Mouse (Mus musculus) lung, embryonic 15.5 days (tissue): ENCODE data around the gene Dscam. TPM values are rescaled to one million over a fixed set of nuclear protein-coding genes. Genes with fewer than 3 reads are reported as not detected.

ENCODE experiments used
- ATAC-seq: fragments of 200-750 bp; cut with Nextera tagmentation; 2 replicates; pipeline ENCODE4 v1.8.0; 2017; ENCODE audit warnings: moderate number of reproducible peaks, borderline replicate concordance; ENCODE audit not compliant: low FRiP score, low TSS enrichment; ENCODE audit errors: extremely low read depth
- H3K27ac ChIP-seq: fragments of 300-500 bp; sonication (generic); 2 replicates; pipeline ENCODE4 v1.5.1; 2015; ENCODE audit warnings: moderate library complexity, mild to moderate bottlenecking, inconsistent platforms
- H3K27me3 ChIP-seq: fragments of 300-500 bp; sonication (generic); 2 replicates; pipeline ENCODE4 v1.6.1; 2015; ENCODE audit warnings: inconsistent platforms
- H3K36me3 ChIP-seq: fragments of 300-500 bp; sonication (generic); 2 replicates; pipeline ENCODE4 v1.6.1; 2015; ENCODE audit warnings: inconsistent platforms
- H3K4me1 ChIP-seq: fragments of 300-500 bp; sonication (generic); 2 replicates; pipeline ENCODE4 v1.6.1; 2015; ENCODE audit warnings: inconsistent platforms
- H3K4me2 ChIP-seq: fragments of 300-500 bp; sonication (generic); 2 replicates; pipeline ENCODE4 v1.6.1; 2015; ENCODE audit warnings: inconsistent platforms, mild to moderate bottlenecking, moderate library complexity
- H3K4me3 ChIP-seq: fragments of 300-500 bp; sonication (generic); 2 replicates; pipeline ENCODE4 v1.5.1; 2015; ENCODE audit warnings: mild to moderate bottlenecking, inconsistent platforms
- H3K9ac ChIP-seq: fragments of 300-500 bp; sonication (generic); 2 replicates; pipeline ENCODE4 v1.6.1; 2015; ENCODE audit warnings: inconsistent platforms
- H3K9me3 ChIP-seq: fragments of 300-500 bp; sonication (generic); 2 replicates; pipeline ENCODE4 v1.6.1; 2016; ENCODE audit warnings: inconsistent platforms
- WGBS: fragments of 180-500 bp; shearing (Covaris S2); methylation state at CpG from one replicate; pipeline ENCODE4 v1.1.7; 2015; 5-methylcytosine and 5-hydroxymethylcytosine counted together
- polyA plus RNA-seq: library from polyadenylated mRNA; unstranded; fragments of >200 nt; fragmentation: Nextera tagmentation; extraction: Ambion mirVana; gene quantifications from 2 replicates; pipeline ENCODE4 v1.2.1, GENCODE M21; 2015

Dscam gene
- polyA plus RNA-seq, 1 experiment from 2014 or later, result not detected

DNA sequence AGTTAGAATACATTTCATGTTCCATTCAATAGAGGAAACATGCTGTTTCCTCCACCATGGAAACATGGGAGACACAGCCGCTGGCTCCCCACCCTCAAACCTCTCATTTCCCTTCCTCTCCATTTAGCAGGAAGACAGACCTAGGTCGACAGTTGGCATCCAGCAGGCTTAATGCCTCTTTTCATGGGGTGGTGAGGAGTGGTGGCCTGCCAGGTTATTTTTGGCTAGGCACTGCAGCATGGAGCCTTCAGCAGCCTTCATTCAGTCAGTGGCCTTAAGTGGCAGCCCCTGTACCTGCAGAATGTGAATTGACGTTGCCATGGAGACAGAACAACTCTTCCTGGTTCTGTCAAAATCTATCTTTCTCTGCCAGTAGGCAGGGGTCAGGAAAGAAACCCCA lies 243.6 kb downstream of the Dscam start:
- no peak overlapping the region for H3K4me3 ChIP-seq
- H3K36me3 ChIP-seq, result no peaks in the 10 kb centered on the region
- no peaks in the 10 kb centered on the region for H3K9me3 ChIP-seq
- WGBS, result 55% methylated on average over 3 of the region's 3 CpGs
- H3K27me3 ChIP-seq, result no peaks in the 10 kb centered on the region
- H3K27ac ChIP-seq, result no peak overlapping the region
- ATAC-seq, result no peak
- H3K4me1 ChIP-seq, result no peaks in the 10 kb centered on the region
- H3K4me2 ChIP-seq, result no peak overlapping the region
- no peak overlapping the region for H3K9ac ChIP-seq

DNA sequence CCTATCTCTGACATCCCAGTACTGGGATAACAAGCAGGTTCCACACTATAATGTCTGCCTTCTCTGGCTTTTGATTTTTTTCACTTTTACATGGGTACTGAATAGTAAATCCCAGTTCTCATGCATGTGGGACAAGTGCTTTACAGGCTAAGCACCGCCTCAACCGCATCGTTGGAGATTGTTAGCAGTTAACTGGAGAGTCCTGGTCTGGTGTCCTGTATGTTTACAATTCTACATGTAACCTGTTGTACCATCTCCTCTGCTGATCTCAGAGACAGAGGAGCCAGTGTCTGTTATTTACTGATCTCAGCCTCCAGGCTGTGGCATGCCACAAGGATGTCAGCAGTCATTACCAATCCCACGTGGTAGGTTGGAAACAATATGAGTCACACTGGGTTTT lies 246.6 kb downstream of the Dscam start:
- no peak overlapping the region for H3K27ac ChIP-seq
- H3K4me2 ChIP-seq, result no peak overlapping the region
- H3K9me3 ChIP-seq, result no peaks in the 10 kb centered on the region
- H3K27me3 ChIP-seq, result no peaks in the 10 kb centered on the region
- no peak overlapping the region for H3K9ac ChIP-seq
- 86% methylated on average over 4 of the region's 4 CpGs for WGBS
- no peak for ATAC-seq
- H3K4me1 ChIP-seq, result no peaks in the 10 kb centered on the region
- no peak overlapping the region for H3K4me3 ChIP-seq
- no peaks in the 10 kb centered on the region for H3K36me3 ChIP-seq

DNA sequence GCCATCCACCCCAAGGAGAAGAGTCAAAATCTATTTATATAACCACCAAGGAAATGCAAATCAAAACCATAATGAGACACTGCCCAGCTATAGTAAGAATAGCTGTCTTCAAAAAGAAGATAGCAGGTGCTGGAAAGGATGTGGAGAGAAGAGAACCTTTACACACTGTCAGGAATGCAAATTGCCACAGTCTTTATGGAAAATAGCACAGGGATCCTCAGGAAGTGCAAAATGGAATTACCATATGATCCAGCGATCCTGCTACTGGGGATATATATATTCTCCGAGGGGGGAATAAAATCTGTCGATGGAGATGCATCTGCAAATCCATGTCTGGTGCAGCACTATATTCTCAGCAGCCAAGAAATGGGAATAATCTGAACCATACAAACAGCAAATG lies 256.1 kb downstream of the Dscam start:
- Histone ChIP-seq H3K36me3 (no peaks in the 10 kb centered on the region), H3K4me3 (no peak overlapping the region), H3K9ac (no peak overlapping the region), H3K27me3 (no peaks in the 10 kb centered on the region), H3K4me2 (no peak overlapping the region), H3K27ac (no peak overlapping the region), H3K4me1 (no peaks in the 10 kb centered on the region), H3K9me3 (no peaks in the 10 kb centered on the region)
- 89% methylated on average over 3 of the region's 3 CpGs for WGBS
- ATAC-seq, result no peak

DNA sequence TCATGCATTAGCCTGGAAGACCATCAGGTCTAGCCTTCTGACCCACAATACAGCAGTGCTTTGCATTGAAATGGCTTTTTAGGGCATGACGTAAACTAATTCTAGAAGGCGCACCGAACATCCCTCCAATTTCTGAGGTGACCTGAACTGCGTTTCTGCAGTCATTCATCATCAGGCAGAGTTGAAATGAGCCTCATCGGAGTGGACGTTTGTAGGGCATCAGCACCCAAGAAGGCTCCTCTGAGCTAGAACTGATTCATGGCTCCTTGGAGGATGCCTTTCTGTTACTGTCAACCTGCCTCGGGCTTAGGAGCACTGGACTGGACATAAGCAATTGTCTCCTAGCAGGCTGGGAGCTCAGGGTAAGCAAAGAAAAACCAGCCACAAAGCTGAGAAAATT lies 257.7 kb downstream of the Dscam start:
- H3K27ac ChIP-seq, result no peak overlapping the region
- H3K4me1 ChIP-seq, result no peaks in the 10 kb centered on the region
- H3K9me3 ChIP-seq, result no peaks in the 10 kb centered on the region
- H3K9ac ChIP-seq, result no peak overlapping the region
- no peak overlapping the region for H3K4me2 ChIP-seq
- no peak overlapping the region for H3K4me3 ChIP-seq
- no peak for ATAC-seq
- no peaks in the 10 kb centered on the region for H3K36me3 ChIP-seq
- 74% methylated on average over 7 of the region's 7 CpGs for WGBS
- H3K27me3 ChIP-seq, result no peaks in the 10 kb centered on the region

DNA sequence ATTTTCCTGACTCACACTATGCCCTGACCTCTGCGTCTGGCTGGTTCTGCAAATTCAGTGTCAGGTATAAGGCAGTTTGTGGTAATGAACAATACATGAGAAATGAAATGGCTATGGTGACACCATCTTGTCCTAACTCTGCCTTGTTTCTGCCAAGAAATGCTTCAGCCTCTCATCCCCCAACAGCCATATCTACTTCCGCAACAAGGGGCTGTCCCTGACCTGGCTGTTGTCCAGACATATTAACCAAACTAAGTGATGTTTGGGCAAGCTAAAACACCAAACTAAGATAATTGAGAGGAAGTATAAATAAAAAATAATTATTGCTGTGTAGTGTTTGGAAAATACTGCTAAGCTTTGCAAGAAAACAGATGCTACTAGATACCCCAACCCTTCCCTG lies 258.4 kb downstream of the Dscam start:
- 66% methylated on average over 2 of the region's 2 CpGs for WGBS
- Histone ChIP-seq H3K27me3 (no peaks in the 10 kb centered on the region), H3K9me3 (no peaks in the 10 kb centered on the region), H3K9ac (no peak overlapping the region), H3K27ac (no peak overlapping the region), H3K4me3 (no peak overlapping the region), H3K4me2 (no peak overlapping the region), H3K4me1 (no peaks in the 10 kb centered on the region), H3K36me3 (no peaks in the 10 kb centered on the region)
- ATAC-seq, result no peak

DNA sequence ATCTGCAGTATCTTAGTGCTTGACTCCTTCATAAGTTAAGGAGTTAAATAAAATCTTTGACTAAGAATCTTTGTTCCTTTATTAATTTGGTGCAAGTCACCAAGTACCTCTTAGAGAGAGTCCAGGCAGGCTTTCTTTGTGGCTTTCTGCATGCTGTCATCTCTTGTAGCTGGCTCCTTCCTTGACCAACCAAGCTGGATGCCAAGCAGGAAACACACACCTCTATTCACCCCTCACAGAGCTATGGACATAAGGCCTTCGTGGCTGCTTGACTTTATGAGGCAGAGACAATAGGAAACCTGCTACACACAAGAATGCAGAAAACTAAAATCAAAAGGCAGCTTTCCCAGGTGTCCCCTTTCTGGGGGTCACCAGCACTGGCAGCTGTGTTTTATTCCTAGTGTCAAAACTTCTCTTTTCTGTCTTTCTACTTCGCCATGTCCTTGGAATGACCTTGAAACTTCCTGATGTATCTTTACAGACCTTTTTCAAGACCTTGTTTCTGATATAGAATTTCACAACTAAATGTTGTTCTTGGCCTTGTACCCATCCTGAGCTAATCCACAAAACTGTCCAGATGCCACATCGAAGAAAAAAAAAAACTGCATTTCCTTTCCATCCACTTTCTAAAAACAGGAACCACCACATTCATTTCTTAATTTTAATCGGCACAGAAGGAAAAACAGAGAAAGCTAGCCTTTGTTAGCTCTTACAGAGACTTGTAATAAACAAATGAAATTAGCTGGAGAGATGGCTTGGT lies 260.0 kb downstream of the Dscam start:
- ATAC-seq, result no peak
- no peaks in the 10 kb centered on the region for H3K27me3 ChIP-seq
- H3K4me2 ChIP-seq, result no peak overlapping the region
- H3K4me1 ChIP-seq, result no peaks in the 10 kb centered on the region
- H3K9me3 ChIP-seq, result no peaks in the 10 kb centered on the region
- no peaks in the 10 kb centered on the region for H3K36me3 ChIP-seq
- H3K27ac ChIP-seq, result no peak overlapping the region
- no peak overlapping the region for H3K4me3 ChIP-seq
- 61% methylated on average over 4 of the region's 4 CpGs for WGBS
- H3K9ac ChIP-seq, result no peak overlapping the region

DNA sequence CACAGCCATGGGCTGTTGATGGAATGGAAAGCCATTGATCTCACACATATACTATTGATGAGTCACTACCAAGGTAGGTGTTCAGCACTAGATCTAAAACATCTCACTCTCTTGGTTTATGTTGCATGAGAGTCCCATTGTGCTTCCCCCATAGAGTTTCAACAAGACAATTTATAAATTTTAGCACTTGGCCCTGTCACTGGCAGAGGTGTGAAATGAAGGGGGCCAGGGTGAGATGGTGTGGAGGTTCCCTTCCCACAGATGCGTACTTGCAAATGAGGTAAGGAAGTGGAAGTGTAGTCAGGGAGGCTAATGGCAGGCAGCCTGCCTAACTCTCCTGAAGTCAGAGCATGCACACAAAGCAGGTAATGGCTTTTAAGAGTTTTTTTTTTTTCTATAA lies 262.7 kb downstream of the Dscam start:
- no peak for ATAC-seq
- 71% methylated on average over 1 of the region's 1 CpGs for WGBS
- no peaks in the 10 kb centered on the region for H3K27me3 ChIP-seq
- H3K9ac ChIP-seq, result no peak overlapping the region
- H3K4me1 ChIP-seq, result no peaks in the 10 kb centered on the region
- no peak overlapping the region for H3K4me2 ChIP-seq
- H3K27ac ChIP-seq, result no peak overlapping the region
- no peaks in the 10 kb centered on the region for H3K36me3 ChIP-seq
- H3K4me3 ChIP-seq, result no peak overlapping the region
- H3K9me3 ChIP-seq, result no peaks in the 10 kb centered on the region

DNA sequence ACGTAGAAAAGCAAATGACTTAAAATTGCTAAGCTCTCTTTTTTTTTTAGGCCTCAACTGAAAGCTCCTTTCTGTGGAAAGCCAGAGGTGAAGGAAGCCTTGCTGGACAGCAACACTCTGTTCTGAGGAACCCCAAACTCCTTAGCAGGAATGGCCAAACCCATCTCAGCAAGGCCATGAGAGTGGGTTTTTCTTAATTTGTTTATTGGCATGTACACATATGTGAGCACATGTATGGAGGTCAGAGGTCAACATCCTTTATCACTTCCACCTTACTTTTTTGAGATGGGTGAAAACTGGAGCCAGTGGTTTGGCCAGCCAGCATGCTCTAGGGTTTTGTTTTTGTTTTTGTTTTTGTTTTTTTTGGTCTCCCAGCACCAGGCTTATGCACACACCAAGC lies 263.5 kb downstream of the Dscam start:
- WGBS, result 71% methylated on average over 1 of the region's 1 CpGs
- Histone ChIP-seq H3K36me3 (no peaks in the 10 kb centered on the region), H3K9me3 (no peaks in the 10 kb centered on the region), H3K27me3 (no peaks in the 10 kb centered on the region), H3K9ac (no peak overlapping the region), H3K4me2 (no peak overlapping the region), H3K27ac (no peak overlapping the region), H3K4me3 (no peak overlapping the region), H3K4me1 (no peaks in the 10 kb centered on the region)
- ATAC-seq, result no peak

DNA sequence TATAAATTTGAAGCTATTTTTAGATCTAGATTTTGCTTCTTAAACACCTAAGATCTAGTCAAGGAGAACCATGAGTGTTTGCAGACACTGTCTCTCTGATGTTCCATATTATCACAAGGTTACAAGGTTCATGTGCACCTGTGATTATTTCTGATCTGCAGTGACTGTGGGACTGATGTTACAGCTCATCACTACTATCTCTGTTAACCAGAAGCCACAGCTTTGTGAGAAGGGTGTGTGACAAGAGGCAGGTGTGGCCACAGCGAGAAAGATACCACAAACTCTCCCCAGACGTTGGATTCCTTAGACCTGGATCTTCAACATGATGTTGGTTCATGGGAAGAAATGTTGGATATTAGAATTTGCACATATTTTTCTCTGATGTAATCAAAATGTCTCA lies 263.9 kb downstream of the Dscam start:
- ATAC-seq, result no peak
- no peak overlapping the region for H3K9ac ChIP-seq
- no peak overlapping the region for H3K4me3 ChIP-seq
- no peak overlapping the region for H3K4me2 ChIP-seq
- no peaks in the 10 kb centered on the region for H3K36me3 ChIP-seq
- 65% methylated on average over 2 of the region's 2 CpGs for WGBS
- no peaks in the 10 kb centered on the region for H3K4me1 ChIP-seq
- H3K27ac ChIP-seq, result no peak overlapping the region
- no peaks in the 10 kb centered on the region for H3K27me3 ChIP-seq
- no peaks in the 10 kb centered on the region for H3K9me3 ChIP-seq

DNA sequence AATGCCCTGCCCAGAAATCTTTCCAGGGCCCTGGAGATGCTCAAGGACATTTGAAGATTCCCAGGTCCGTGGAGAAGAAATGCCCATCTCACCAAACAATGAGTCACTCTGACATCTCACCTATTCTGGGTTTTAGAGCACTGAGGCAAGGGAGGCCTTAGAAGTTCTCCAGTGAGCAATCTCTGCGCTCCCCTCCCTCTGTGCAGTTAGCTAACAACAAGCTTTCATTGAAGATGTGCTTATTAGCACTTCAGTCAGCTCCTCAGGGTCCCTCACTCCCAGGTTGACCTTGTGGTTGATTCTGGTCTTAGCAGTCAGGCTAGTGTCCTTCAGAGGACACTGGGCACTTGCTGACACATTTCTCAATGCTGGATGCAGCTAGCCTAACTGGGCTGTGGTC lies 265.8 kb downstream of the Dscam start:
- Histone ChIP-seq H3K27ac (no peak overlapping the region), H3K36me3 (no peaks in the 10 kb centered on the region), H3K9ac (no peak overlapping the region), H3K9me3 (no peaks in the 10 kb centered on the region), H3K27me3 (no peaks in the 10 kb centered on the region), H3K4me3 (no peak overlapping the region), H3K4me2 (no peak overlapping the region), H3K4me1 (no peaks in the 10 kb centered on the region)
- no peak for ATAC-seq
- 46% methylated on average over 2 of the region's 2 CpGs for WGBS

DNA sequence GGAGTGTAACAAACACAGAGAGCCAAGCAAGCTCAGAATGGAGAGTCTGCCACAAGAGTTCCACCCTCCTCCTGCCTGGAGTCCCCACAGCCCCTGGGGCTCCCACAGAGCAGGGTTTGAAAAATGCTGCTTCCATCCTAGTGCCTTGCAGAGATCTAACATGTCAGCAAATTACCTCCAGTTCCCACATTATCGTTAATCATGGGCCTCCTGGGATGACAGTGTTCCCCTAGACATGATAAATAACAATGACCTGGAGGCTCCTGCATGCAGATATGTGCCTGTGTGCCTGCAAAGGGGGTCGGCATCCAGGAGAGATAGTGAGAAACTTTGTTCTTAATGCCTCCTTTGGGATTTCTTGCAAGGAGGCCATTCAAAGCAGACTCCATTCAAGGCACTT lies 266.2 kb downstream of the Dscam start:
- no peak for ATAC-seq
- no peaks in the 10 kb centered on the region for H3K9me3 ChIP-seq
- WGBS, result 16% methylated on average over 2 of the region's 2 CpGs
- no peak overlapping the region for H3K9ac ChIP-seq
- no peak overlapping the region for H3K27ac ChIP-seq
- H3K4me2 ChIP-seq, result no peak overlapping the region
- H3K4me1 ChIP-seq, result no peaks in the 10 kb centered on the region
- H3K36me3 ChIP-seq, result no peaks in the 10 kb centered on the region
- H3K27me3 ChIP-seq, result no peaks in the 10 kb centered on the region
- H3K4me3 ChIP-seq, result no peak overlapping the region

DNA sequence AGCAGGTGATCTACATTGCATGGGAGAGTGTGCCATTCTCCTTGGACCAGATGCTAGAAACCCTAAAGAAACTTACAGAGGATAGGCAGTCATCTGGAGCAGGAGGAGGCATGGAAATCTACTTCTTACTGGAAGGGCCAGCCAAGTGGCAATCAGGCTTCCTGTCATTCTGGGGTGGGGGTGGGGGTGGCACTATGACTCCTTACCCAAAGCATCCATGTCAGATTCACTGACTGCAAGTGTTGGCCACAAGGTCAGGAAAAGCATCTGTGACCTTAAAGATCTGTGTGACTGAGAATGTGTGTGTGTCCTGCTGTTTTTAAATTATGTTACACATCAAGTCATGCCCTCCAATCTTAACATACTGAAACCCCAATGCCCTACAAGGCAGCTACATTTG lies 268.0 kb downstream of the Dscam start:
- Histone ChIP-seq H3K9ac (no peak overlapping the region), H3K4me1 (no peaks in the 10 kb centered on the region), H3K27ac (no peak overlapping the region), H3K9me3 (no peaks in the 10 kb centered on the region), H3K27me3 (no peaks in the 10 kb centered on the region), H3K36me3 (no peaks in the 10 kb centered on the region), H3K4me3 (no peak overlapping the region), H3K4me2 (no peak overlapping the region)
- no peak for ATAC-seq
